Mouse (Mus musculus): ENCODE data around the gene Gm11168. TPM values are rescaled to one million over a fixed set of nuclear protein-coding genes. Genes with fewer than 3 reads are reported as not detected.
"Not testable (repeated sequence)": the region's sequence is repeated elsewhere in the genome, so short reads cannot be mapped to it uniquely, and the experiment has no call there.

Gm11168 gene
- polyA plus RNA-seq, 1 experiment from 2014 or later, result not detected

GRCm38 (mm10) chr9:3027200-3027599, 24.1 kb downstream of the Gm11168 start:
- H3K27me3 ChIP-seq (replicated peaks); ATAC-seq (ENCODE audit: extremely low read depth, insufficient number of reproducible peaks, low FRiP score, low TSS enrichment); H3K4me2 ChIP-seq; H3K36me3 ChIP-seq; H3K4me1 ChIP-seq; H3K9ac ChIP-seq; H3K4me3 ChIP-seq; H3K27ac ChIP-seq (replicated peaks); H3K9me3 ChIP-seq: not testable (repeated sequence)
- 64% methylated on average over 9 of the region's 9 CpGs for WGBS

GRCm38 (mm10) chr9:3029276-3030000, 26.3 kb downstream of the Gm11168 start:
- not testable (repeated sequence) for H3K4me3 ChIP-seq; H3K4me2 ChIP-seq; H3K9ac ChIP-seq; H3K27me3 ChIP-seq (replicated peaks); H3K4me1 ChIP-seq; ATAC-seq (ENCODE audit: extremely low read depth, insufficient number of reproducible peaks, low FRiP score, low TSS enrichment); H3K27ac ChIP-seq (replicated peaks); H3K9me3 ChIP-seq; H3K36me3 ChIP-seq
- 58% methylated on average over 14 of the region's 16 CpGs for WGBS

- not testable (repeated sequence) for H3K4me2 ChIP-seq; H3K27me3 ChIP-seq (replicated peaks); H3K27ac ChIP-seq (replicated peaks); H3K4me3 ChIP-seq; H3K9me3 ChIP-seq; H3K36me3 ChIP-seq; H3K4me1 ChIP-seq; H3K9ac ChIP-seq; ATAC-seq (ENCODE audit: extremely low read depth, insufficient number of reproducible peaks, low FRiP score, low TSS enrichment)
- 55% methylated on average over 3 of the region's 10 CpGs for WGBS
These were observed 27.7 kb downstream of the Gm11168 start for GRCm38 (mm10) chr9:3030677-3031318.

- H3K9ac ChIP-seq; H3K4me3 ChIP-seq; H3K9me3 ChIP-seq; H3K4me2 ChIP-seq; ATAC-seq (ENCODE audit: extremely low read depth, insufficient number of reproducible peaks, low FRiP score, low TSS enrichment); H3K36me3 ChIP-seq; H3K27ac ChIP-seq (replicated peaks); H3K27me3 ChIP-seq (replicated peaks); H3K4me1 ChIP-seq: not testable (repeated sequence)
- 68% methylated on average over 2 of the region's 8 CpGs for WGBS
These were observed 31.2 kb downstream of the Gm11168 start, which contains the start of gene Gm17535 for GRCm38 (mm10) chr9:3034299-3034698. Gm17535 (plus strand) TSS chr9:3034599.

- not testable (repeated sequence) for H3K9me3 ChIP-seq; H3K4me3 ChIP-seq; H3K36me3 ChIP-seq; H3K4me2 ChIP-seq; H3K4me1 ChIP-seq; H3K27me3 ChIP-seq (replicated peaks); H3K9ac ChIP-seq; ATAC-seq (ENCODE audit: extremely low read depth, insufficient number of reproducible peaks, low FRiP score, low TSS enrichment); H3K27ac ChIP-seq (replicated peaks)
- 68% methylated on average over 8 of the region's 8 CpGs for WGBS
These were observed 33.4 kb downstream of the Gm11168 start, which contains the start of gene Gm10715 for GRCm38 (mm10) chr9:3036577-3036976. Gm10715 (plus strand) TSS chr9:3036877.

- H3K4me3 ChIP-seq; ATAC-seq (ENCODE audit: extremely low read depth, insufficient number of reproducible peaks, low FRiP score, low TSS enrichment); H3K9ac ChIP-seq; H3K36me3 ChIP-seq; H3K4me2 ChIP-seq; H3K4me1 ChIP-seq; H3K27ac ChIP-seq (replicated peaks); H3K27me3 ChIP-seq (replicated peaks): not testable (repeated sequence)
- WGBS, result 59% methylated on average over 4 of the region's 4 CpGs
- peaks cover 14% of the 10 kb centered on the region; the same call in 1 of the 2 replicates for H3K9me3 ChIP-seq
These were observed 35.0 kb downstream of the Gm11168 start for GRCm38 (mm10) chr9:3038161-3038560.

Small RNA genes lying within 50 kb of the gene (microRNA-seq; reads per million reads assigned to microRNA genes)
- gene Mir101c, result not detected

Other genes with a start within 250 kb of the Gm11168 start
- not detected in 2 replicates for gene Gm10722, start 2.4 kb upstream of the Gm11168 start, polyA plus RNA-seq (2015; fragmentation: Nextera tagmentation; extraction: Ambion mirVana)
- 0.48 TPM in 1 of 2 replicates, not detected in the other for gene Gm10721, start 9.8 kb downstream of the Gm11168 start, polyA plus RNA-seq (2015; fragmentation: Nextera tagmentation; extraction: Ambion mirVana)
- gene Gm10720, start 12.3 kb downstream of the Gm11168 start, polyA plus RNA-seq (2015; fragmentation: Nextera tagmentation; extraction: Ambion mirVana), result not detected in 2 replicates
- gene Gm10719, start 14.1 kb downstream of the Gm11168 start, polyA plus RNA-seq (2015; fragmentation: Nextera tagmentation; extraction: Ambion mirVana), result 0.28 TPM in 1 of 2 replicates, not detected in the other
- 0.56 and 1.4 TPM in 2 replicates for gene Gm10718, start 20.2 kb downstream of the Gm11168 start, polyA plus RNA-seq (2015; fragmentation: Nextera tagmentation; extraction: Ambion mirVana)
- gene Gm10717, start 22.1 kb downstream of the Gm11168 start, polyA plus RNA-seq (2015; fragmentation: Nextera tagmentation; extraction: Ambion mirVana), result 0.64 TPM in 1 of 2 replicates, not detected in the other
- not detected in 2 replicates for gene Gm17535, start 31.3 kb downstream of the Gm11168 start, polyA plus RNA-seq (2015; fragmentation: Nextera tagmentation; extraction: Ambion mirVana)
- not detected in 2 replicates for gene Gm10715, start 33.5 kb downstream of the Gm11168 start, polyA plus RNA-seq (2015; fragmentation: Nextera tagmentation; extraction: Ambion mirVana)